Mouse (Mus musculus): ENCODE measurements around the gene Dram1. TPM values are rescaled to one million over a fixed set of nuclear protein-coding genes. Genes with fewer than 3 reads are reported as not detected.

Dram1 gene
- polyA plus RNA-seq, 1 experiment from 2014 or later = 0.44 TPM

DNA sequence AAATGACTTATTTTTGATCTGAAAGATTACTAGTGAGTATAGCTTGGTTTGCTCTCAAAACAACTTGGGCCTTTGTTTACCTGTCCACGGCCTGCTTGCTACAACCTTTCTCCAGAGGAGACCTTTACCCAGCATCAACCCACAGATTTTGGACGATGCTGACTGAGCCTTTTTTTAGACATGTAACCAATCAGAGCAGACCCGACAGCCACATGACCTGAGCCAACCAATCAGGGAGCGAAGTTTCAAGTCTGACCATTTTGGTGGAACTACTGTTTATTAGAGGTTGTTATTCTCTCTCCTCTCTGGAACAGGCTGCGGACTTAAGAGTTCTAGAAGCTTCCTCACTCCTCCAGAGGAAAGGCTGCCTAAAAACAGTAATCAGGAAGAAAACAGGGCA is 57.1 kb downstream of the Dram1 start:
- no peaks in the 10 kb centered on the region for H3K27me3 ChIP-seq (replicated peaks; ENCODE audit: control insufficient read depth, insufficient read depth, low read length)
- no peaks in the 10 kb centered on the region for H3K9me3 ChIP-seq (replicated peaks; ENCODE audit: control insufficient read depth, low read length)
- H3K4me2 ChIP-seq (ENCODE audit: low read length) = no peak overlapping the region
- DNase-seq (ENCODE audit: low spot score) = no peak
- H3K36me3 ChIP-seq (ENCODE audit: control insufficient read depth, insufficient read depth, low read length) = no peaks in the 10 kb centered on the region
- H3K4me1 ChIP-seq (ENCODE audit: control insufficient read depth, insufficient read depth, low read length) = no peaks in the 10 kb centered on the region
- WGBS = 86% methylated on average over 5 of the region's 5 CpGs
- no peak for ATAC-seq
- no peak overlapping the region for H3K4me3 ChIP-seq (ENCODE audit: low read depth, low read length)
- H3K27ac ChIP-seq (ENCODE audit: low read depth, low read length) = no peak overlapping the region
- no peak overlapping the region for H3K9ac ChIP-seq (ENCODE audit: low read length)

GRCm38 (mm10) chr10:88320714-88321416 is 58.0 kb downstream of the Dram1 start:
- H3K36me3 ChIP-seq (ENCODE audit: control insufficient read depth, insufficient read depth, low read length) = no peaks in the 10 kb centered on the region
- H3K4me3 ChIP-seq (ENCODE audit: low read depth, low read length) = no peak overlapping the region
- DNase-seq (ENCODE audit: low spot score) = peak; percentile 16
- H3K9me3 ChIP-seq (replicated peaks; ENCODE audit: control insufficient read depth, low read length) = no peaks in the 10 kb centered on the region
- no peak overlapping the region for H3K27ac ChIP-seq (ENCODE audit: low read depth, low read length)
- peak; percentile 54 for ATAC-seq
- no peak overlapping the region for H3K4me2 ChIP-seq (ENCODE audit: low read length)
- 77% methylated on average over 12 of the region's 12 CpGs for WGBS
- no peaks in the 10 kb centered on the region for H3K4me1 ChIP-seq (ENCODE audit: control insufficient read depth, insufficient read depth, low read length)
- no peak overlapping the region for H3K9ac ChIP-seq (ENCODE audit: low read length)
- H3K27me3 ChIP-seq (replicated peaks; ENCODE audit: control insufficient read depth, insufficient read depth, low read length) = no peaks in the 10 kb centered on the region

- Histone ChIP-seq H3K4me2 (ENCODE audit: low read length) (no peak overlapping the region), H3K9ac (ENCODE audit: low read length) (no peak overlapping the region), H3K27ac (ENCODE audit: low read depth, low read length) (no peak overlapping the region), H3K27me3 (replicated peaks; ENCODE audit: control insufficient read depth, insufficient read depth, low read length) (no peaks in the 10 kb centered on the region), H3K4me1 (ENCODE audit: control insufficient read depth, insufficient read depth, low read length) (no peaks in the 10 kb centered on the region), H3K9me3 (replicated peaks; ENCODE audit: control insufficient read depth, low read length) (no peaks in the 10 kb centered on the region), H3K4me3 (ENCODE audit: low read depth, low read length) (no peak overlapping the region), H3K36me3 (ENCODE audit: control insufficient read depth, insufficient read depth, low read length) (no peaks in the 10 kb centered on the region)
- WGBS = 83% methylated on average over 4 of the region's 4 CpGs
- DNase-seq (ENCODE audit: low spot score) (no peak), ATAC-seq (0 out of 2 replicates have a peak, but pooled peaks have one; percentile 32)
These were observed 60.7 kb downstream of the Dram1 start for GRCm38 (mm10) chr10:88318179-88318578.

- Histone ChIP-seq H3K4me1 (ENCODE audit: control insufficient read depth, insufficient read depth, low read length) (no peaks in the 10 kb centered on the region), H3K4me2 (ENCODE audit: low read length) (no peak overlapping the region), H3K27me3 (replicated peaks; ENCODE audit: control insufficient read depth, insufficient read depth, low read length) (no peaks in the 10 kb centered on the region), H3K27ac (ENCODE audit: low read depth, low read length) (no peak overlapping the region), H3K9me3 (replicated peaks; ENCODE audit: control insufficient read depth, low read length) (no peaks in the 10 kb centered on the region), H3K4me3 (ENCODE audit: low read depth, low read length) (no peak overlapping the region), H3K9ac (ENCODE audit: low read length) (no peak overlapping the region), H3K36me3 (ENCODE audit: control insufficient read depth, insufficient read depth, low read length) (no peaks in the 10 kb centered on the region)
- DNase-seq (ENCODE audit: low spot score) (no peak), ATAC-seq (no peak)
- 90% methylated on average over 5 of the region's 5 CpGs for WGBS
These were observed 61.7 kb downstream of the Dram1 start for GRCm38 (mm10) chr10:88317151-88317550.

GRCm38 (mm10) chr10:88314841-88315240 is 64.0 kb downstream of the Dram1 start:
- H3K27ac ChIP-seq (ENCODE audit: low read depth, low read length) = no peak overlapping the region
- no peak overlapping the region for H3K4me2 ChIP-seq (ENCODE audit: low read length)
- no peak overlapping the region for H3K4me3 ChIP-seq (ENCODE audit: low read depth, low read length)
- H3K36me3 ChIP-seq (ENCODE audit: control insufficient read depth, insufficient read depth, low read length) = no peaks in the 10 kb centered on the region
- no peak overlapping the region for H3K9ac ChIP-seq (ENCODE audit: low read length)
- H3K9me3 ChIP-seq (replicated peaks; ENCODE audit: control insufficient read depth, low read length) = no peaks in the 10 kb centered on the region
- WGBS = 90% methylated on average over 5 of the region's 5 CpGs
- H3K4me1 ChIP-seq (ENCODE audit: control insufficient read depth, insufficient read depth, low read length) = no peaks in the 10 kb centered on the region
- H3K27me3 ChIP-seq (replicated peaks; ENCODE audit: control insufficient read depth, insufficient read depth, low read length) = no peaks in the 10 kb centered on the region
- ATAC-seq (no peak), DNase-seq (ENCODE audit: low spot score) (no peak)

GRCm38 (mm10) chr10:88309851-88310250 is 69.0 kb downstream of the Dram1 start:
- ATAC-seq (no peak), DNase-seq (ENCODE audit: low spot score) (no peak)
- Histone ChIP-seq H3K36me3 (ENCODE audit: control insufficient read depth, insufficient read depth, low read length) (no peaks in the 10 kb centered on the region), H3K27ac (ENCODE audit: low read depth, low read length) (no peak overlapping the region), H3K4me1 (ENCODE audit: control insufficient read depth, insufficient read depth, low read length) (no peaks in the 10 kb centered on the region), H3K27me3 (replicated peaks; ENCODE audit: control insufficient read depth, insufficient read depth, low read length) (no peaks in the 10 kb centered on the region), H3K9me3 (replicated peaks; ENCODE audit: control insufficient read depth, low read length) (no peaks in the 10 kb centered on the region), H3K4me2 (ENCODE audit: low read length) (no peak overlapping the region), H3K4me3 (ENCODE audit: low read depth, low read length) (no peak overlapping the region), H3K9ac (ENCODE audit: low read length) (no peak overlapping the region)
- WGBS = 92% methylated on average over 10 of the region's 10 CpGs

DNA sequence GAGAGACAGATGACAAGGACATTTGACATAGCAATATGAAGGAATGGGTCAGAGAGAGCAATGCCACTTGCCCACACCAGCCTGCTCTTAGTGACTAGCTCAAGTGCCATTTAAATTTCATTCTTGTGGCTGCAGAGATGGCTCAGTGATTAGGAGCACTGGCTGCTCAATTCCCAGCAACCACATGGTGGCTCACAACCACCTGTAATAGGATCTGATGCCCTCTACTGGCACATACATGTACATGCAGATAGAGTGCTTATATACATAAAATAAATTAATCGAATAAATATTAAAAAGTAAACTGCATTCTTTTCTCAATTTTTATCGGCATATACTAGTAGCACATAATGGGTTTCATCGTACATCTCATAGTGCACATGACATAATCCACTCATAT is 72.6 kb downstream of the Dram1 start:
- no peak overlapping the region for H3K27ac ChIP-seq (ENCODE audit: low read depth, low read length)
- H3K27me3 ChIP-seq (replicated peaks; ENCODE audit: control insufficient read depth, insufficient read depth, low read length) = no peaks in the 10 kb centered on the region
- no peaks in the 10 kb centered on the region for H3K9me3 ChIP-seq (replicated peaks; ENCODE audit: control insufficient read depth, low read length)
- H3K9ac ChIP-seq (ENCODE audit: low read length) = no peak overlapping the region
- H3K4me2 ChIP-seq (ENCODE audit: low read length) = no peak overlapping the region
- no peaks in the 10 kb centered on the region for H3K4me1 ChIP-seq (ENCODE audit: control insufficient read depth, insufficient read depth, low read length)
- no peaks in the 10 kb centered on the region for H3K36me3 ChIP-seq (ENCODE audit: control insufficient read depth, insufficient read depth, low read length)
- ATAC-seq (no peak), DNase-seq (ENCODE audit: low spot score) (no peak)
- 98% methylated on average over 3 of the region's 3 CpGs for WGBS
- no peak overlapping the region for H3K4me3 ChIP-seq (ENCODE audit: low read depth, low read length)

GRCm38 (mm10) chr10:88304302-88304701 is 74.6 kb downstream of the Dram1 start:
- 12% methylated on average over 4 of the region's 4 CpGs for WGBS
- peak; percentile 65 for ATAC-seq

DNA sequence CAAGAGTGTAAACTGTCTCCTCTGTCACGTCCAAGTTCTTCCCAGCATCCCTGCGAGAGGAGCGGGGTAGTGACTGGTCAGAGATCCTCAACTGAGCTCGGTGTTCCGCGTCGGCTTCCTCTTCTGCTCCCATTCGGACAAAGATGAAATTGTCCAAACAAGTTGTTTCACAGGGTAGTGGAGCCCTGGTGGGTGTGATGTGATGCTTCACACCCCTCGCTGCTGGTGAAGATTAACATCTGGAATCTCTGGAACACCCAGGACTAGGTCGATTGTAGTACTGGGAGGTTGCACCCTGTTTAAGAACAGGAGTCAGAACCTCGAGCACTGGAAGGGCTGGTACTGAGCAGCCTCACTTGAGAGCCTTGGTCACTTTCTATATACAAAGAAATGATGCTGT is 75.8 kb downstream of the Dram1 start:
- ATAC-seq = no peak
- Histone ChIP-seq H3K9ac (ENCODE audit: low read length) (no peak overlapping the region), H3K27ac (ENCODE audit: low read depth, low read length) (no peak overlapping the region), H3K9me3 (replicated peaks; ENCODE audit: control insufficient read depth, low read length) (no peaks in the 10 kb centered on the region), H3K4me2 (ENCODE audit: low read length) (no peak overlapping the region), H3K27me3 (replicated peaks; ENCODE audit: control insufficient read depth, insufficient read depth, low read length) (no peaks in the 10 kb centered on the region), H3K36me3 (ENCODE audit: control insufficient read depth, insufficient read depth, low read length) (no peaks in the 10 kb centered on the region), H3K4me3 (ENCODE audit: low read depth, low read length) (no peak overlapping the region), H3K4me1 (ENCODE audit: control insufficient read depth, insufficient read depth, low read length) (no peaks in the 10 kb centered on the region)
- 87% methylated on average over 11 of the region's 11 CpGs for WGBS
- no peak for DNase-seq (ENCODE audit: low spot score)

More at GRCm38 (mm10) chr10:88304302-88304701, 74.6 kb downstream of the Dram1 start:
- H3K9ac ChIP-seq (ENCODE audit: low read length) = no peak overlapping the region
- no peak overlapping the region for H3K4me3 ChIP-seq (ENCODE audit: low read depth, low read length)
- no peaks in the 10 kb centered on the region for H3K36me3 ChIP-seq (ENCODE audit: control insufficient read depth, insufficient read depth, low read length)
- H3K4me1 ChIP-seq (ENCODE audit: control insufficient read depth, insufficient read depth, low read length) = no peaks in the 10 kb centered on the region
- H3K9me3 ChIP-seq (replicated peaks; ENCODE audit: control insufficient read depth, low read length) = no peaks in the 10 kb centered on the region
- H3K4me2 ChIP-seq (ENCODE audit: low read length) = no peak overlapping the region
- peak; percentile 82 for DNase-seq (ENCODE audit: low spot score)
- H3K27me3 ChIP-seq (replicated peaks; ENCODE audit: control insufficient read depth, insufficient read depth, low read length) = no peaks in the 10 kb centered on the region
- no peak overlapping the region for H3K27ac ChIP-seq (ENCODE audit: low read depth, low read length)
